Mouse (Mus musculus) E14TG2a.4 (cell line): Measurements from ENCODE around the gene Osbpl10.

ENCODE experiments used
- CTCF ChIP-seq: conservative IDR thresholded peaks from 2 replicates; pipeline ENCODE4 v1.5.1; 2014; ENCODE audit warnings: low read length
- NANOG ChIP-seq: IDR thresholded peaks from 2 replicates; pipeline ENCODE4 v1.6.1; 2014; ENCODE audit warnings: borderline replicate concordance, low read length, mixed read lengths

DNA sequence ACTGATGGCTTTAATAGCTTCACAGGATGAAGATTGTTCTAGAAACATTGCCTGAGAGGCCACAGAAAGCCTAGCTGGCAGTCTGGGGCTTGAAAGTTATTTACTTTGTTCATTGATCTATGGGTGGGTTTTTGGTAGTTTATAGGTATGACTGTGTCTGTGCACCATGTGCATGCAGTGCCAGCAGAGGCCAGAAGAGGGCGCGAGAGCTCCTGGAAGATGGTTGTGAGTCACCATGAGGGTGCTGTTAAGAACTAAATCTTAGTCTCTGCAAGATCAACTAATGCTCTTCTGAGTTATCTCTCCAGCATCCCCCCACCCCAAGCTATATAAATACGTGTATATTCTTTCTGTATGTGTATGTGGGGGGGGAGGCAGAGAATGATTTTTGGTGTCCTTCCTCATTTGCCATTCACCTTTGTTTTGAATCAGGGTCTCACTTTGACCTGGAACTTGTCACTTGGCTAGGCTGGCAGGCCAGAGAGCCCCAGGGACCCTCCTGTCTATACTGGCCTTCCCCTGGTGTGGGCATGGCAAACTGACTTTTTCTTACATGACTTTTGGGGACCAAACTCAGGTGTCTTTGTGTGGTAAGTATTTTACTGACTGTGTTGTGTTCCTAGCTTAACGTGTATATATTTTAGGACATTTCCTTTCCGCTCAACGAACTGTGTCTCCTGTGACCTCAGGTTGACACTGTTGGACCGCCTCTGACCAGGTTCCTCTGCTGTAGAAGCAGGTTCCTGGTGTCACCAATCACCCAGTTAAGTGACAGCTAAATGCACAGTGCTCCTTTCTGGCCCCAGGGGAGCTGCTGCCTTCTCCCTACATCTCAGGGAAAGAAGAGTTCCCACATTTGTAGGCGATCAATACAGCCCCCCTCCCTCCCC, 65.8 kb downstream of the Osbpl10 start:
- TF ChIP-seq CTCF (peak; percentile 65), NANOG (no peak)
